Mouse (Mus musculus) gastrocnemius, adult 2 months (tissue): Measurements from ENCODE around the gene Palb2. TPM values are rescaled to one million over a fixed set of nuclear protein-coding genes. Genes with fewer than 3 reads are reported as not detected.
A peak's percentile ranks its signal among the peaks of the same experiment; 100 is the strongest.

Experiments
- DNase-seq: peaks from one replicate; pipeline ENCODE4 v3.0.0; 2022
- H3K27ac ChIP-seq: fragments of 200-600 bp; 2 replicates; pipeline ENCODE4 v1.8.1; 2022; ENCODE audit warnings: mild to moderate bottlenecking
- H3K4me3 ChIP-seq: fragments of 200-600 bp; 2 replicates; pipeline ENCODE4 v1.8.1; 2022; ENCODE audit warnings: mild to moderate bottlenecking, moderate library complexity
- CTCF ChIP-seq: fragments of 200-600 bp; IDR thresholded peaks from 2 replicates; pipeline ENCODE4 v1.8.1; 2022; ENCODE audit warnings: antibody characterized with exemption, mild to moderate bottlenecking, moderate library complexity
- intact Hi-C: fragments of 180-260 bp; cut with DNase I; formaldehyde crosslinking; loops from one replicate; pipeline ENCODE4 v1.15.1; 2025
- long read RNA-seq, 2 experiments: library from polyadenylated mRNA; stranded (forward); transcript quantifications; one replicate each; pipeline ENCODE4 v2.0.0; 2021
- total RNA-seq, 2 experiments: library from RNA; stranded (reverse); gene quantifications; 2 replicates each; pipeline ENCODE4 v1.2.3; 2021

The Palb2 gene
- under 1 TPM; 0.61 to 0.66 TPM for total RNA-seq
- long read RNA-seq, experiment 1 = 0 reads
- long read RNA-seq, experiment 2 = 0 reads

DNA sequence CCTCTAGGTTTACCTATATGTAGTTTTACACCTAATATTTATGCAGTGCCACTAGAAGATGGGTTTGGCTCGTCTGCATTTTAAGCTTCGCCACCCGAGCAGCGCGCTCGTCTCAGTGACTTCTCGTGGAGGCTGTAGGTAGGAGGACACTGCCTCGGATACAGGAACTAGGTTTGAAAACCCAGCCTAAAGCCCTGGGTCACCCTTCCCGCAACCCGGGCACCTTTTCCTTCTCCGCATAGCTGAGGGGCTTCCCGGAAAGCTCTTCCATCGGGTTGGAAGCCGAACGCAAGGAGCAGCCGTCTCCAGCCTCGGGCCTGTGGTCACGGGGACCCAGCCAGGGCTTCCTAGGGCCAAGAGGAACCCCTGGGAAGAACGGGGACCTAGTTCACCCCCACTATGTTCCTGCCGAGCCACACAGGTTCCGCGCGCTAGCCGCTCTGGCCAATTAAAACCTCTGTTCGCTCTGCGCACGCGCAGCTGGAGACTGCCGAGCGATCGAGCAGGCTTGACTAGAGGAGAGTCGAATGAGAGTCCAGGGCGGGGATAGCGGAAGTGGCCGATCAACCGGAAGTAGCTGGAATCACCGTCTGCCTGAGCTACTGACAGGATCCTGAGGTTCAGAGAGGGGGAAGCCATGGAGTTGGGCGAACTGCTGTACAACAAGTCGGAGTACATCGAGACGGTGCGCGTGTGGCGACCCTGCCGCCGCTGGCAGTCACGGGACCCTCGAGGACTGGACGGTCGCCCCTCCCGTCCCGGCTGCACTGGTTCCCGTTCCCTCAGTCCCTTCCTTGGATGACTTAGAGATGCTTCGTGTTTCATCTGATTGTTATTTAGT, at the start of gene Palb2, which contains the start of gene Dctn5:
Gene Palb2, minus strand, starts transcription at position 489 of the 841 bp plus-strand sequence.
Gene Dctn5, plus strand, starts transcription at position 545 of the 841 bp plus-strand sequence.
- Histone ChIP-seq H3K4me3 (peak within 1 kb of the TSS; percentile 81), H3K27ac (peak within 1 kb of the TSS; percentile 92)
- DNase-seq = peak; percentile 98
- intact Hi-C loops = no loop called here
- no peak for TF ChIP-seq CTCF

DNA sequence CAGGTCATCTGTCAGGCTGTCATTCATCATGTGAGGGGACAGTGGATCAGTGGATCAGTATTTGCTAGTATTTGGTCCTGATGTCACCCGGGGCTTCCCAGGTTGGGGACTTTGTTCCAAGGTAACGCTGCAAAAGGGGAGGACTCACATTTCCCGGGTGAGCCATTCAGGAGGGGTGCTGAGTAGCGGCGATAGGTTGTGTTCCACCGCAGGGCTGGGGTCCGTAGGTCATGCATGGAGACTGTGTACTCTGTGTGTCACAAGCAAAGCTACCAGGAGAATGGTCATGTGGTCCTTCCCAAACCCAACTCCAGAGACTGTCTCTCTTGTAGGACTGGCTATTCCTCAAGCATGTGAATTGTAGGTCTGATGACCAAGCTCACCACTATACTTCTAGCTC, 47.9 kb upstream of the Palb2 start:
- Histone ChIP-seq H3K27ac (no peak overlapping the region), H3K4me3 (no peak overlapping the region)
- intact Hi-C loops = no loop called here
- no peak for TF ChIP-seq CTCF
- no peak for DNase-seq

DNA sequence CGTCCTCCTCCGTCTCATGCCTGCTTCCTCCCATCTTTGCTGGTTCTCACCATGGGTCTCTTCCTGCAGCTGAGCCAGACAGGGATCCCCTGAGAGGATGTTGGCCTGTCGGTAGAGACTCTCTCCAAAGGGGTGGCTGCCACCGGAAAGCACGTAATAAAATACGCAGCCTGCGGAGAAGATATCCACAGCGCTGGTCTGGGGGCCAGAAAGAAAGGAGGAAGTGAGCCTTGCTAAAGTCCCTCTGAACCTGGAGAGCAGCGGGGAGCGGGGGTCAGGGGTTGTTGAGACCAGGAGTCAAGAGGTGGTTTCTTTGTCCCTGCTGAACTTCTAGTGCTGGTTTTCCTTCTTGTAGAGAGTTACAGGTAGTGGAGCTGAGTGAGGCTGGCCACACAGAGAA, 38.8 kb upstream of the Palb2 start:
- no peak for DNase-seq
- no peak overlapping the region for H3K27ac ChIP-seq
- intact Hi-C loops = no loop called here
- no peak for TF ChIP-seq CTCF
- H3K4me3 ChIP-seq = no peak overlapping the region

DNA sequence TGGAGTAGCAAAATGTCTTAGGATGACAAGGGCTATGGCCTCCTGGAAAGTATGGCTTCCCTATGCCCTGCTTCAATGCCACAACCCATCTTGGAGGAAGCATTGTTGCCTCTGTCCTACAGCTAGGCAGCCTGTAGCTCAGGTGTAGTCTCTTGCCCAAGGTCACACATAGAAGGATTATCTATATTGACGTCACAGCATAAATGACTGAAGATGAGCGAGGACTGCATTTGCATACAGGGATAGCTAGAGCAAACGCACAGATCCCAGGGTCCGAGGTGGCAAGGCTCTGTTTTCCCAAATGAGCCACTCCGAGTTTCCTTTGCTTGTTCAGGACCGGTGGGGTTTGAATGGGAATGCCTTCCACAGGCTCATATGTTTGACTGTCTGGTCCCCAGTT, 37.9 kb upstream of the Palb2 start:
- no peak overlapping the region for H3K4me3 ChIP-seq
- TF ChIP-seq CTCF = no peak
- intact Hi-C loops = no loop called here
- H3K27ac ChIP-seq = no peak overlapping the region
- no peak for DNase-seq

DNA sequence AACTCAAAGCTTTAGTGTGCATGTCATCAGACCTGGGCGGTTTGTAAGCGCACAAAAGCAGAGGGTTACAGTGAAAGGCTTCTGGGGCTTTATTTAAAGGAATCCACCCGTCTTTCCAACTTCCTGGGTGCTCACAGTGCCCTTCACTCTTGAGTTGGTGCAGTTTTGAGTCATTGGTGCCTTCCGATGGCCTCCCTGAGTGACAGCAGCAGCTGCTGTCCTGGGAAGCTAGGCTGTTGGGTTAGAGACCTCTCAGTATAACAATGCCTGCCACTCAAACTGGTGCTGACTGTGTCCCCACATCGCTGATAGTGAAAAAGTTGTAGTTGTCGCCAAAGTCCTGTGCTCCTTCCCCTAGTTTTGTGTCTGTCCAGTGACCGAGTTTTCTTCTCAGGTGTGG, 34.4 kb upstream of the Palb2 start:
- Histone ChIP-seq H3K4me3 (no peak overlapping the region), H3K27ac (no peak overlapping the region)
- no peak for TF ChIP-seq CTCF
- intact Hi-C loops = no loop called here
- DNase-seq = no peak

DNA sequence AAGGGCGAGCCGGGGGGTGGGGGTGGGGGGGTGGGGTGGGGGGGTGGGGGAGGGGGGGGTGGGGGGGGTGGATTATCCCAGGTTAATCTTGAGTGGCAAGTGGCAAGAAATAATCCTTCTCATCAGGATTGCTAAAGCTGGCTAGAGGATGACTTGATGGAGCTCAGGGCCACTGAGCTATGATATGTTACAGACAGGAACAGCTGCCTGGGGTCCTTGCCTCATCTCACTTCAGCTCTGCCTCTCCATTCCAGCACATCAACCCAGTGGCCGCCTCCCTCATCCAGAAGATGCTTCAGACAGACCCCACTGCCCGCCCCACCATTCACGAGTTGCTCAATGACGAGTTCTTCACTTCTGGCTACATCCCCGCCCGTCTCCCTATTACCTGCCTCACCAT, 31.0 kb upstream of the Palb2 start:
- Histone ChIP-seq H3K27ac (no peak overlapping the region), H3K4me3 (no peak overlapping the region)
- DNase-seq = no peak
- TF ChIP-seq CTCF = no peak
- intact Hi-C loops = no loop called here

DNA sequence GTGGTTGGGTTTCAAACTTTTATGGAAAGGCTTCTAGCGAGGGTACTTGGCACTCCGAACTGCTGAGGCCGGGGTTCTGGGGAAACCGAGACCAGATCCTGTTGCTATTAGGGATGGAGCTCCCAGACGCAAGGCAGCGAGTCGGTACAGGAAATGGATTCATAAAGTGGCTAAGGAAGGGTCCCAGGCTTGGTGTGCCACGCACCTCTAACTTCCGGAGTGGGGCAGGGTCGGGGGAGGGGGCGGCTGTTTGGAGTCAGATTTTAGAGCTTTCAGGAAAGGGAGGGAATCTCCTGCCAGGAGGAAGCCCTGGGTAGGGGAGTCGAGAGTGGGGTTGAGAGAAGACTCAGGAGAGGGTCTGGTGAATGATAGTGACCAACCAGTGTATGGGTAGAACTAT, 27.3 kb upstream of the Palb2 start:
- DNase-seq = no peak
- peak overlapping the region; percentile 81 for H3K4me3 ChIP-seq
- no peak overlapping the region for H3K27ac ChIP-seq
- no peak for TF ChIP-seq CTCF
- intact Hi-C loops = no loop called here

DNA sequence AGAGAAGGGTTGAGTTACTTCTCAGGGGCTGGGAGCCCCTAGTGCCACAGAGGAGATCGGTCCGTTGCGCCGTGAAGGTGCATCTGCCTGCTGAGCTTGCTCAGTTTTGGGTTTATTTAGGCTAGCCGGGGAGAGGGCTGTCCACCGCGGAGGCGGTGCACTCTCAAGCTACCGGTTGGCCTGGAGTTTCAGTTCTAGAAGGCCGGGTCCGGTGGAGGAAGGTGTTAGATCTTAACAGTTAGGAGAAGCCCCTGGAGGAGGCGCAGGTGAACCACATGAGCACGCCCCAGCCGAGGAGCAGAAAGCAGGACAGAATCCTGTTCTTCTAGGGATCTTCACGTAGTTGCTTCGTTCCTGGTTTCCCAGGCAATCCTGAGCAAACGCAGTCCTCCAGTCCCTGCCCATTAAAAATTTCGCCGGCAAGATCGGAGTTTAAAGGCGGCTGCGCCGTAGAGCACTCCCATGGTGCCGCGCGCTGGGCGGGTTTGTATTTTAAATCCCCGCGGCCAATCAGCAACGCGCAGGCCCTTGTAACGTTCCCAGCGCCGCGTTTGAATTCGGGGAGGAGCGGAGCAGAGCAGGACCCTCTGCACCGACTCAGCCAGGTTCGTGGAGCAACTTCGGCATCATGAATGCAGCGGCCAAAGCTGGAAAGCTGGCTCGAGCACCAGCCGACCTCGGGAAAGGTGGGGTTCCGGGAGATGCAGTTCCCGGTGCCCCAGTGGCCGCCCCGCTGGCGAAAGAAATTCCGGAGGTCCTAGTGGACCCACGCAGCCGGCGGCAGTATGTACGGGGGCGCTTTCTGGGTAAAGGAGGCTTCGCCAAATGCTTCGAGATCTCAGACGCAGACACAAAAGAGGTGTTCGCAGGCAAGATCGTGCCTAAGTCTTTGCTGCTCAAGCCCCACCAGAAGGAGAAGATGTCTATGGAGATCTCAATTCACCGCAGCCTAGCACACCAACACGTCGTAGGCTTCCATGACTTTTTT, 26.4 kb upstream of the Palb2 start, which contains the start of gene Plk1:
Gene Plk1, plus strand, starts transcription at position 525 of the 988 bp plus-strand sequence.
- peak within 1 kb of the TSS; percentile 81 for H3K4me3 ChIP-seq
- peak within 1 kb of the TSS; percentile 57 for H3K27ac ChIP-seq
- DNase-seq = peak; percentile 82
- no peak; the same call in 1 of the 2 replicates for TF ChIP-seq CTCF
- intact Hi-C loops = no loop called here

DNA sequence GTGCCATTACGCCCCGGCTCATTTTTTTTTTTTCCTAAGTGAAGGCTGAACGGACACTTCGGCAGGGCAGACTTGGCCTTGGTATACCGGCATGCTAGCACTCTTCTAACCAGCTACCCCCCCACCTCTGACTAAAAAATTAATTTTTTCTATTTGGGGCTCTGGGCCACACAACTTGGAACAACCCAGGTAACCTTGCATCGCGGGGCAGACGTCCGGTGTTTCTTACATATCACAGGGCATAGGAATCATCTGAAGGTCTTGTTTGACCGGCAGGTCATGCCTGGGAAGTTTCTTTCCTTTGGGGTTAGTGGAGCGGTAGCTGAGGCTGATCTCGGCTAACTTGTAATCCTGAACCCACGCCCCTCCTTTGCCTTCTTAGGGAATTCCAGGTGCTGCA, 25.7 kb upstream of the Palb2 start:
- intact Hi-C loops = no loop called here
- TF ChIP-seq CTCF = no peak
- DNase-seq = no peak
- H3K4me3 ChIP-seq = peak overlapping the region; percentile 81
- peak overlapping the region; percentile 57 for H3K27ac ChIP-seq

DNA sequence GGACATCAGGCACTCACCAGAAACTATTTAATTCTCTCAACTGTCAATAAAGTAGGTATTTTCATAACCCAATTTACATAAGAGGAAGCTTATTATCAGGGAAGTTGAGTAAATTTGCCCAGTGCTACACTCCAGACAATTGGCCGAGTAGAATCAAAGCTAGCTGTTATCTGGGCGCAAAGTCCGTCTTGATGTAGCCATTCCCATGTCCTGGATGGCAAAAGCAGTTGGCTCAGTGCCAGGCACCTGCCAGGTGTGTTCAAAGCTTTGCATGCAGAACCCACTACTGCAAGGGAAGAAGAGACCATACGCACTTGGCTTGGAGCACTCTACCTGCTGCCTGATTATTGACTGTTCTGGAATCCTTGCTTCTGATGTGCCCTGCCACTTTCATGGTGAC, 19.7 kb upstream of the Palb2 start:
- TF ChIP-seq CTCF = no peak
- intact Hi-C loops = no loop called here
- DNase-seq = no peak
- H3K4me3 ChIP-seq = no peak overlapping the region
- no peak overlapping the region for H3K27ac ChIP-seq

DNA sequence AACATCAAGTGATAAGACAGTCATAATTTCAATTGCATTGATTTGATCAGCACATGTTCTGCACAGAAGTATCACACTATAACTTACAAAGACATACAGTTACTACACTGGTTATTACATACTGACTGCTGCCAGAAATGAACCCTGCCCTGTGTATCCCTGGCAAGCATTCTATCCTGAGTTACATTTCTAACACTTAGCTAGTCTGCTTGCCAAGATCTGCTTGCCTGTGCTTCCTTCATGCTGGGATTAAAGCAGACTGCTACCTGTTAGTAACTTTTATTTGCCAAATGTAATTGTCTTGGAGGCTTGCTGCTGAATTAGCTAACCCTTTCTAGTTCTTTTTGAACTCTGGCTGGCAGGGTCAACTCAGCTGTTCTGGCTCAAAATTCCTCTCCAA, 8.2 kb upstream of the Palb2 start:
- intact Hi-C loops = no loop called here
- TF ChIP-seq CTCF = no peak
- no peak for DNase-seq
- Histone ChIP-seq H3K27ac (no peak overlapping the region), H3K4me3 (no peak overlapping the region)

DNA sequence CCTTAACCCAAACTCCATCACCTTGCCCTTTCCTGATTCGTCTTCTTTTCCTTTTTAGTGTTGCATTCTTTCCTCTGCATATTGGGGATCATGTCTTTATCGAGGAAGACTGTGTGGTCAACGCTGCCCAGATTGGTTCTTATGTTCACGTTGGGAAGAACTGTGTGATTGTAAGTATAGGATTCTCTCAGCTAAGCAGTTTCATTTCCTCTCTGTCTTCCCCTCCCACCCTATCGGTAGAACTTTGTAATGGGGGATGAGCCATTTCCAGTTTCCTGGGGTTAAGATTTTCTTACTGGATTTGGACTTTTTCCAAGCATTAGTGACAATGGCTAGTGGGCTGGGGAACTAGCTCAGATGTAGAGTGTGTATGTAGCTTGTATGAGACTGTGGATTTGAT, 5.4 kb upstream of the Palb2 start:
- no peak for TF ChIP-seq CTCF
- intact Hi-C loops = no loop called here
- no peak overlapping the region for H3K27ac ChIP-seq
- DNase-seq = no peak
- no peak overlapping the region for H3K4me3 ChIP-seq

DNA sequence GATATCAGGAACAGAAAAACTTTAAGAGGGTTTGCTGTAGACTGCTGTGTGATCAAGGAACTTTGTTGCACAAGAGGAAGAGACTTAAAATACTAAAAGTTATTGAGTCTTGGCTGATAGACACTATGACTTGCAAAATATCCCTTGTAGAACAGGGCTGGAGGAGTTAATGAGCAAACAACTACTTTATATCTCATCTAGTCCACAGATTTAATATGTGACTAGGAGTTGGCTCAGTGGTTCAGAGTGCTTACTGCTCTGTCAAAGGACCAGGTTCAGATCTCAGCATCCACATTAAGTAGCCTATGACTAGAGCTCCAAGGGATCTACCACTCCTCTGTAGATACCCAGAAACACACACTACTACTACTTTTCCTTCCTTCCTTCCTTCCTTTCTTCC, 4.3 kb upstream of the Palb2 start:
- intact Hi-C loops = no loop called here
- no peak overlapping the region for H3K4me3 ChIP-seq
- H3K27ac ChIP-seq = no peak overlapping the region
- TF ChIP-seq CTCF = no peak
- no peak for DNase-seq
